Mouse (Mus musculus): ENCODE data around the gene Cpeb4. TPM values are rescaled to one million over a fixed set of nuclear protein-coding genes. Genes with fewer than 3 reads are reported as not detected.
"Not testable (repeated sequence)": the region's sequence is repeated elsewhere in the genome, so short reads cannot be mapped to it uniquely, and the experiment has no call there.

Gene Cpeb4
- polyA plus RNA-seq, 1 experiment = 58.0 TPM

DNA sequence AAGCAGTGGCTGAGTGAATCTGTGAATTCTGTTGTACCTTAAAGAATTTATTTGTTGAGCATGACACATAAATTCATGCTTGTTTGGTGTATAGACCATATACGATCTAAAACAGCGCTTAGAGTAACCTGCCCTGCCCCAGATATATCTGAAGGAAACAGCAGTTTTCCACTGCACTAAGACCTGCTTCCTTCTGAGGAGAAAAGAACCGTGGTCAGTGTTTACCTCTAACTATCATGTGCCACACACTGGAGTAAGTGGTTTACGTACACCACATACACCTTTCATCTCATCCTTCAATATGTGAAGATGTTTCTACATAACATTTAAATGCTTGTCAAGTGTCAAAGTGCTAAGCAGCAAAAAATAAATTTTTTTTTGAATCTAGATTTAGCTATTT lies 102.1 kb downstream of the Cpeb4 start:
- H3K27me3 ChIP-seq (ENCODE audit: control insufficient read depth, insufficient read depth, low read length) = no peaks in the 10 kb centered on the region
- H3K4me1 ChIP-seq (ENCODE audit: control insufficient read depth, insufficient read depth, low read length) = no peaks in the 10 kb centered on the region
- WGBS = 84% methylated on average over 4 of the region's 4 CpGs
- no peak for DNase-seq
- H3K4me3 ChIP-seq (replicated peaks; ENCODE audit: insufficient read depth, low read depth, low read length) = no peak overlapping the region
- TF ChIP-seq CTCF (IDR thresholded peaks at IDR 0.05; ENCODE audit: borderline replicate concordance, insufficient read depth, low read depth, low read length) (no peak), POLR2A (IDR thresholded peaks at IDR 0.05; ENCODE audit: borderline replicate concordance, insufficient read depth, low read length) (no peak)
- no peak overlapping the region for H3K27ac ChIP-seq (ENCODE audit: insufficient read depth, low read length)

DNA sequence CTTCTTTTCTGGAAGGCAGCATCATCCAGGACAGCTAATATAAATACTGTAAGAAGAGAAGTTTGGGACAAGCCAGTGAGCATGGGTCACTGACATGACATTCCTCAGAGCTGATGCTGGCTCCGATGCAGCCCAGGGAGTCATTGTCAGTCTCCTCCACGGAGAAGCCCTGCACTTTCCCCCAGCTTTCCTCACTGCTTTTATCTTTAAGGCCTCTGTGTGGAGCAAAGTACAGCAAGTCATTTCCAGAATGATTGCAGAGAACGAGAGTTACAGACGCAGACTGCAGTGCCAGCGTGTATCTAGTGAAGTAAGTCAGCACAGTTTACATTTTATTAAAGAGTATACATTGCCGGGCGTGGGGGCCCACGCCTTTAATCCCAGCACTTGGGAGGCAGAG lies 102.8 kb downstream of the Cpeb4 start:
- DNase-seq = no peak
- Histone ChIP-seq H3K4me3 (replicated peaks; ENCODE audit: insufficient read depth, low read depth, low read length) (no peak overlapping the region), H3K27me3 (ENCODE audit: control insufficient read depth, insufficient read depth, low read length) (no peaks in the 10 kb centered on the region), H3K27ac (ENCODE audit: insufficient read depth, low read length) (no peak overlapping the region), H3K4me1 (ENCODE audit: control insufficient read depth, insufficient read depth, low read length) (no peaks in the 10 kb centered on the region)
- no peak for TF ChIP-seq POLR2A (IDR thresholded peaks at IDR 0.05; ENCODE audit: borderline replicate concordance, insufficient read depth, low read length)
- no peak for TF ChIP-seq CTCF (IDR thresholded peaks at IDR 0.05; ENCODE audit: borderline replicate concordance, insufficient read depth, low read depth, low read length)
- 64% methylated on average over 8 of the region's 8 CpGs for WGBS

DNA sequence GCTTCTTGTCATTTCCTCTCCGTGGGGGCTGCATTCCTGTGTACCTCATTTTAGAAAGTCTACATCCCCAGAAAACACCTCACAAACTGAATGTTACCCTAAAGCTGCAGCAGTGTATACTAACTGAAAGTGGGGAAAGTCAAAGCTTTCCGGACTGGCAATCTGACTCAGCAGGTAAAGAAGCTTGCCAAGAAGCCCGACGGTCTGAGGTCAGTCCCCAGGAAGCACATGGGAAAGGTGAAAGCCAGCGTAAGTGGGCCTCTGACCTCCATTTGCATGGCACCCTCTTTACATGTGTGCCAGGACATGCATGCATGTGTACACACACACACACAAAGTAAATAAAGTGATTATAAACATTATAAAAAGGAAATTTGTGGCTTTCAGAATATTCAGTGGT lies 103.7 kb downstream of the Cpeb4 start:
- no peak overlapping the region for H3K4me3 ChIP-seq (replicated peaks; ENCODE audit: insufficient read depth, low read depth, low read length)
- no peak for DNase-seq
- no peak overlapping the region for H3K27ac ChIP-seq (ENCODE audit: insufficient read depth, low read length)
- TF ChIP-seq POLR2A (IDR thresholded peaks at IDR 0.05; ENCODE audit: borderline replicate concordance, insufficient read depth, low read length) (no peak), CTCF (IDR thresholded peaks at IDR 0.05; ENCODE audit: borderline replicate concordance, insufficient read depth, low read depth, low read length) (no peak)
- H3K4me1 ChIP-seq (ENCODE audit: control insufficient read depth, insufficient read depth, low read length) = no peaks in the 10 kb centered on the region
- 48% methylated on average over 5 of the region's 5 CpGs for WGBS
- H3K27me3 ChIP-seq (ENCODE audit: control insufficient read depth, insufficient read depth, low read length) = no peaks in the 10 kb centered on the region

DNA sequence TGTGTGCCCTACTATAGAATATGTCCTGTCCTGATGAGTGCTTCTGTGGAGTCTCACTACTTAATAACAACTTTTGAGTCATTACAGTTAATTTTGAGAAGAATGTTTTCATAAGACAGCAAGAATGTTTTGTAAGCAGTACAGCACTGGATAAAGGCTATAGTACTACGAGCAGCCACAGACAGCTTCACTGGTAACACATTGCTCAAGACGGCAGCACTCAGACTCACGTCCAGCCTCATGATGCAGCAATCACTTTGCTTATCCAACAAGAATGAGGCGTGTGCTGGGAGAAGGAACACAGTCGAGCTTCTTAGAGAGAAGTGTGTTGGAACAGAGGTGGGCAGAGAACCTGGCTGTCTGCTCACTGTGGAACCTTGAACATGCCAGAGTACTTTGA lies 104.1 kb downstream of the Cpeb4 start:
- DNase-seq = no peak
- no peak for TF ChIP-seq CTCF (IDR thresholded peaks at IDR 0.05; ENCODE audit: borderline replicate concordance, insufficient read depth, low read depth, low read length)
- TF ChIP-seq POLR2A (IDR thresholded peaks at IDR 0.05; ENCODE audit: borderline replicate concordance, insufficient read depth, low read length) = no peak
- Histone ChIP-seq H3K27me3 (ENCODE audit: control insufficient read depth, insufficient read depth, low read length) (no peaks in the 10 kb centered on the region), H3K4me1 (ENCODE audit: control insufficient read depth, insufficient read depth, low read length) (no peaks in the 10 kb centered on the region), H3K4me3 (replicated peaks; ENCODE audit: insufficient read depth, low read depth, low read length) (no peak overlapping the region), H3K27ac (ENCODE audit: insufficient read depth, low read length) (no peak overlapping the region)
- 80% methylated on average over 5 of the region's 5 CpGs for WGBS

DNA sequence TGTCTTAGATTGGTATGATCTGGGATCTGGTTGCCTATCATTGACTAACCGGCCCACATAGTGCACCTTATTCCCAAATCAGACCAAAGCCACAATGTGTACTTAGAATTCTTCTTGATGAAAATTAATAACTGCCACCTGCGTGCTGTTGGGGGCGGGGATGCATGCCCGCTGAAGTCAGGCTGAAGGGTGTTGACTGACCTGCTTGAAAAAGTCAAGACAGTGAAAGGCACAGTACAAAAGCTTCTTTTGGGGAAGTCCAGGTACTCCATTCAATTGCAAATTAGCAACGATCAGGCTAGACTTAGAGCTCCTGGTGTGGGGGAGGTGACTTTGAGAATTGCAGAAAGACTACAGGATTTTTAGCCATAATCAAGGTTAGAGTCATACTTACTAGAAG lies 108.1 kb downstream of the Cpeb4 start:
- not testable (repeated sequence) for H3K4me1 ChIP-seq (ENCODE audit: control insufficient read depth, insufficient read depth, low read length); H3K4me3 ChIP-seq (replicated peaks; ENCODE audit: insufficient read depth, low read depth, low read length); H3K27ac ChIP-seq (ENCODE audit: insufficient read depth, low read length); H3K27me3 ChIP-seq (ENCODE audit: control insufficient read depth, insufficient read depth, low read length); DNase-seq
- WGBS = 88% methylated on average over 5 of the region's 5 CpGs

DNA sequence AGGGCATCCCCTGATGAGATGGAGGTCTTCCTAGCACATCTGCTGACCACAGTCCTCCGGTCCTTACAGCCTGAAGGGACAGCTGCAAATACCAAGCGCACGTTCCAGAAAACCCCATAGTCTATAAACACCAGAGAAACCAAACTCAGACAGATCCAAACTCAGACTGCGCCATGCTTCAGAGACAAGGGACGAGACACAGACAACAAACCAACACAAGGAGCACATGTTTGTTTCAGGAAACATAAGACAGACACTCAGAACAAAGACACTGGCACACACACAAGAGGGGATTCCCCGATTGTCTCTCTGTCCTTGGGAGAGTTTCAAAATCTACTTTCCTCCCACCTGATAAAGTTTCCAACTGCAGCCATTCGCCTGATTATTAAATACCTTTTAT lies 109.8 kb downstream of the Cpeb4 start:
- 90% methylated on average over 7 of the region's 7 CpGs for WGBS

DNA sequence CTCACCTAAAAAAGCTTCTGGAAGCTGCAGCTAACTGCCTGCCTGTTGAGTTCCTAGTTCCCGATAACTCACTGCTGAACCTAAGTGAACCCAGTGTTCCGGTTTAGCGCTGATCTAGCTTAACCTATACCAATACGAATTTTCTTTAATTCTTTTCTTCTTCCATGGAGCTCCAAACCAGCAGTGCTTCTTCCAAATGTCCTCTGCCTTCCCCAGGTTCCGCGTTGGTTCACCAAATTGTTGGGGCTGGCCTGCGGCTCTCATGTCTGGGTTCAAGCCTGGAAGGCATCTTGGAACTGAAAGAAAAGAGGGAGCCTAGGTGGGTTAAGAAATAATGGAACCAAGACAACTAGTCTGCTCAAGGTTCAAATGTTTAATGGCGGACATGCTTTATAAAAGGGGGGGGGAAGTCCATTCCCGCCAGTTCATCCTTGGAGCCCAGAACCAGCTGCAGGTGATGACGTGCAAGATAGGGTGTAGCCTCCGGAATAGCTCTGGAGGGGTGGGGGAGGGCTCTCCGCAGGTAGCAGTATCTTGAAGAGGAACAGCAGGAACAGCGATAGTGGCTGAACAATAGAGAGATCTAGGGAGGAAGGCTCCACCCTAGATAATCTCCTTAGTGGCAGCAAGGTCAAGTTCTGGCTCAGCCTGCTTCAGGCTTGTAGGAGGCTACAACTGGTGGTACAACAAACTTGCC lies 110.4 kb downstream of the Cpeb4 start:
- not testable (repeated sequence) for H3K4me1 ChIP-seq (ENCODE audit: control insufficient read depth, insufficient read depth, low read length); H3K27me3 ChIP-seq (ENCODE audit: control insufficient read depth, insufficient read depth, low read length)
- 86% methylated on average over 13 of the region's 13 CpGs for WGBS

More for the DNA sequence above, 109.8 kb downstream of the Cpeb4 start:
- DNase-seq = no peak
- Histone ChIP-seq H3K4me3 (replicated peaks; ENCODE audit: insufficient read depth, low read depth, low read length) (no peak overlapping the region), H3K27ac (ENCODE audit: insufficient read depth, low read length) (no peak overlapping the region), H3K27me3 (ENCODE audit: control insufficient read depth, insufficient read depth, low read length) (no peaks in the 10 kb centered on the region), H3K4me1 (ENCODE audit: control insufficient read depth, insufficient read depth, low read length) (no peaks in the 10 kb centered on the region)
- TF ChIP-seq CTCF (IDR thresholded peaks at IDR 0.05; ENCODE audit: borderline replicate concordance, insufficient read depth, low read depth, low read length) (no peak), POLR2A (IDR thresholded peaks at IDR 0.05; ENCODE audit: borderline replicate concordance, insufficient read depth, low read length) (no peak)

DNA sequence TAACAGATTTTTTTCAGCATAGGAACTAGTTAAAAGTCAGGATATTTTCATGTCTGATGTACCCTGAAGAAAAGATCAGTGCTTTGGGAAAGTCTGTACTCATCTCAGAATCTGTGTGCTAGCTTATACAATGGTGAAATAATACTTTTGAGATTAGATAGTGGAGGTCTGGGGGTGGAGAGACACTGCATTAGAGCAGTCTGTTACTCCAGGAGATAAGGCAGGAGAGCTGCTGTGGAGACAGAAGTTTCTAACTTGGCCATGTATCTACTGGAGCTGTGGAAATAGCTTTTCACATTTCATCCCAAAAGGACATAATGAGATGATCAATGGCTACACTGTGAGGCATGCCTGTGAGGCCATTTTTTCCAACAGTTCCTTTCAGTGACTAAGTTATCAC lies 111.2 kb downstream of the Cpeb4 start:
- TF ChIP-seq CTCF (IDR thresholded peaks at IDR 0.05; ENCODE audit: borderline replicate concordance, insufficient read depth, low read depth, low read length) = no peak
- no peak for TF ChIP-seq POLR2A (IDR thresholded peaks at IDR 0.05; ENCODE audit: borderline replicate concordance, insufficient read depth, low read length)
- no peak for DNase-seq
- no peaks in the 10 kb centered on the region for H3K4me1 ChIP-seq (ENCODE audit: control insufficient read depth, insufficient read depth, low read length)
- no peak overlapping the region for H3K27ac ChIP-seq (ENCODE audit: insufficient read depth, low read length)
- no peaks in the 10 kb centered on the region for H3K27me3 ChIP-seq (ENCODE audit: control insufficient read depth, insufficient read depth, low read length)
- no peak overlapping the region for H3K4me3 ChIP-seq (replicated peaks; ENCODE audit: insufficient read depth, low read depth, low read length)

More for the DNA sequence above, 110.4 kb downstream of the Cpeb4 start:
- not testable (repeated sequence) for H3K4me3 ChIP-seq (replicated peaks; ENCODE audit: insufficient read depth, low read depth, low read length); H3K27ac ChIP-seq (ENCODE audit: insufficient read depth, low read length); DNase-seq
